Mouse (Mus musculus): Measurements from ENCODE around the gene Galnt2. TPM values are rescaled to one million over a fixed set of nuclear protein-coding genes. Genes with fewer than 3 reads are reported as not detected.

Gene Galnt2
- polyA plus RNA-seq, 1 experiment from 2014 or later = 23.5 TPM

- DNase-seq (no peak), ATAC-seq (no peak)
- no peaks in the 10 kb centered on the region for H3K9me3 ChIP-seq (ENCODE audit: low read length)
- no peak for TF ChIP-seq CTCF (IDR thresholded peaks at IDR 0.05; ENCODE audit: low read depth)
- TF ChIP-seq EP300 (IDR thresholded peaks at IDR 0.05; ENCODE audit: low read depth) = no peak
- no peak overlapping the region for H3K4me2 ChIP-seq (ENCODE audit: low read depth, low read length)
- no peaks in the 10 kb centered on the region for H3K36me3 ChIP-seq (replicated peaks; ENCODE audit: insufficient read depth, low read length)
- no peak overlapping the region for H3K9ac ChIP-seq (replicated peaks)
- H3K4me3 ChIP-seq (ENCODE audit: low read depth, low read length) = no peak overlapping the region
- H3K27ac ChIP-seq (ENCODE audit: low read depth) = no peak overlapping the region
- no peaks in the 10 kb centered on the region for H3K27me3 ChIP-seq (ENCODE audit: insufficient read depth, low read length)
- H3K4me1 ChIP-seq (ENCODE audit: insufficient read depth) = peaks cover 20% of the 10 kb centered on the region
- 41% methylated on average over 8 of the region's 8 CpGs for WGBS (ENCODE audit: insufficient replicate concordance)
These were observed 29.5 kb upstream of the Galnt2 start for GRCm38 (mm10) chr8:124201706-124202105.

DNA sequence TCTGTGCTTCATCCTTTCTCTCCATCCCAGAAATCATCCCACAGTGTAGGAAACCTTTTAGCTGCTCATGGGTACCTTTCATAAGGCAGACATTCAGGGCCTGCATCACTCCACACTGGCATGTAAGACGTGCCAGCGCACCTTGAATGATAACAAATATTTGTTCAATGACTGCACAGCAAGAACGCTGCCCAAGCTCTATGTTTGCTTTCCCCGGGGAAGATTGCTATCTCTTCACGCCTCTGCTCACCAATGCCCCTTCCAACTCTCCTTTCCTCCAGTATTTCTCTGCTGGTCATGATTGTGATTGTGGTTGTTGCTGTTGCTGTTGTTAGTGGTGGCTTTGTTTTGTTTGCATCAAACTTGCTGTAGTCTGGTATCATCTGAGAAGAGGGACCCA, 28.3 kb upstream of the Galnt2 start:
- DNase-seq = no peak
- TF ChIP-seq EP300 (IDR thresholded peaks at IDR 0.05; ENCODE audit: low read depth) (no peak), CTCF (IDR thresholded peaks at IDR 0.05; ENCODE audit: low read depth) (no peak)
- no peak for ATAC-seq
- Histone ChIP-seq H3K9me3 (ENCODE audit: low read length) (no peaks in the 10 kb centered on the region), H3K4me2 (ENCODE audit: low read depth, low read length) (no peak overlapping the region), H3K4me3 (ENCODE audit: low read depth, low read length) (no peak overlapping the region), H3K27ac (ENCODE audit: low read depth) (no peak overlapping the region), H3K4me1 (ENCODE audit: insufficient read depth) (peaks cover 20% of the 10 kb centered on the region), H3K9ac (replicated peaks) (no peak overlapping the region), H3K36me3 (replicated peaks; ENCODE audit: insufficient read depth, low read length) (no peaks in the 10 kb centered on the region), H3K27me3 (ENCODE audit: insufficient read depth, low read length) (no peaks in the 10 kb centered on the region)
- WGBS (ENCODE audit: insufficient replicate concordance) = 56% methylated on average over 5 of the region's 5 CpGs

DNA sequence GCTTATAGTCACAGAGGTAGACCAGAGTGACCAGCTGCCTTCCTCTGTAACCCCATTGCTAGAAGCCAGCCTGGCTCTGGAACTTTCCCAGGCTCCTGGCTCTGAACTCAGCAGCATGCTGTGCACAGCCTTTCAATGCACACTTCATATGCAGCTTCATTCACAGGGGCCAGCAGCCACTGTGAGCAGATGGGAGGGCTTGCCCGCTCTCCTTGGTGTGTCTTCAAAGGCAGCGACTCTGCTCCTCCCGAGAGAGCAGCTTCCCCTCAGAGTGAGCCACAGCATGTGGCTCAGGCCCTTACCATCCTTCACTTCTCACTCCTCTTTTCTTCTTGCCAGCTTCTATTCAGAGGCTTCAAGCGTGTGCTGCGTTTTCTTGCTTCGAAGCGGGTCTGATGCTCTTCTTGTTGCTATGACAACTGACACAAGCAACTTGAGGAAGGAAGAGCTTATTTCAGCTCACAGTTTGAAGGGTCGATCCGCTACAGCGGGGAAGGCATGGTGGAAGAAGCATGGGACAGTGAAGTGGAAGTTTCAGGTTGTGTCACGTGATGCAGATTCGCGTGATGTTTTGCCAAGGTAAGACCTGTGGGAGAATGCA, 27.1 kb upstream of the Galnt2 start:
- no peaks in the 10 kb centered on the region for H3K27me3 ChIP-seq (ENCODE audit: insufficient read depth, low read length)
- ATAC-seq = no peak
- 86% methylated on average over 13 of the region's 13 CpGs for WGBS (ENCODE audit: insufficient replicate concordance)

DNA sequence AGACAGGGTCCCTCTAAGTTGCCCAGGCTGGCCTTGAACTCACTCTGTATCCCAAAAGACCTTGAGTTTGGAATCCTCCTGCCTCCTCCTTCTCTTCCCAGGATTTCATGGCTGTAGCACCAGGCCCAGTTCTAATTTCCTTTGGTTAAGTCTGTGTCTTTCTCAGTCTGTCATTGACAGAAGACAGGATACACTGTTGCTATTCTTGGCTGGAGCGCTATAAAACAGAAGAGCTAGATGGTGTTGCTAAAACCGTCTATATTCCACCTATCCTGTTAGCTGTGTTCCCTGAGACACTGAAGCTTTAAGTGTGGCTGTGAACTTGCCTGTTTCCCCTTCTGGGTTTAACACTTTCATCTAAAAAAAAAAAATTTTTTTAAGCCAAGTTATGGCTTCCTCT, 19.0 kb upstream of the Galnt2 start:
- no peak overlapping the region for H3K4me2 ChIP-seq (ENCODE audit: low read depth, low read length)
- no peak overlapping the region for H3K9ac ChIP-seq (replicated peaks)
- no peak overlapping the region for H3K4me3 ChIP-seq (ENCODE audit: low read depth, low read length)
- DNase-seq = no peak
- H3K36me3 ChIP-seq (replicated peaks; ENCODE audit: insufficient read depth, low read length) = no peaks in the 10 kb centered on the region
- ATAC-seq = no peak
- H3K27me3 ChIP-seq (ENCODE audit: insufficient read depth, low read length) = no peaks in the 10 kb centered on the region
- TF ChIP-seq CTCF (IDR thresholded peaks at IDR 0.05; ENCODE audit: low read depth) (no peak), EP300 (IDR thresholded peaks at IDR 0.05; ENCODE audit: low read depth) (no peak)
- WGBS (ENCODE audit: insufficient replicate concordance) = 53% methylated on average over 2 of the region's 2 CpGs
- H3K4me1 ChIP-seq (ENCODE audit: insufficient read depth) = no peaks in the 10 kb centered on the region
- no peaks in the 10 kb centered on the region for H3K9me3 ChIP-seq (ENCODE audit: low read length)
- H3K27ac ChIP-seq (ENCODE audit: low read depth) = no peak overlapping the region

More for the DNA sequence above, 27.1 kb upstream of the Galnt2 start:
- H3K4me3 ChIP-seq (ENCODE audit: low read depth, low read length) = no peak overlapping the region
- DNase-seq = no peak
- H3K4me1 ChIP-seq (ENCODE audit: insufficient read depth) = peaks cover 20% of the 10 kb centered on the region
- no peak for TF ChIP-seq CTCF (IDR thresholded peaks at IDR 0.05; ENCODE audit: low read depth)
- TF ChIP-seq EP300 (IDR thresholded peaks at IDR 0.05; ENCODE audit: low read depth) = no peak
- no peak overlapping the region for H3K27ac ChIP-seq (ENCODE audit: low read depth)
- H3K36me3 ChIP-seq (replicated peaks; ENCODE audit: insufficient read depth, low read length) = no peaks in the 10 kb centered on the region
- no peak overlapping the region for H3K4me2 ChIP-seq (ENCODE audit: low read depth, low read length)
- H3K9me3 ChIP-seq (ENCODE audit: low read length) = no peaks in the 10 kb centered on the region
- H3K9ac ChIP-seq (replicated peaks) = no peak overlapping the region

GRCm38 (mm10) chr8:124216951-124217350, 14.2 kb upstream of the Galnt2 start:
- ATAC-seq (no peak), DNase-seq (no peak)
- Histone ChIP-seq H3K36me3 (replicated peaks; ENCODE audit: insufficient read depth, low read length) (no peaks in the 10 kb centered on the region), H3K27me3 (ENCODE audit: insufficient read depth, low read length) (no peaks in the 10 kb centered on the region), H3K4me3 (ENCODE audit: low read depth, low read length) (no peak overlapping the region), H3K9ac (replicated peaks) (no peak overlapping the region), H3K4me1 (ENCODE audit: insufficient read depth) (no peaks in the 10 kb centered on the region), H3K27ac (ENCODE audit: low read depth) (no peak overlapping the region), H3K4me2 (ENCODE audit: low read depth, low read length) (no peak overlapping the region), H3K9me3 (ENCODE audit: low read length) (no peaks in the 10 kb centered on the region)
- TF ChIP-seq EP300 (IDR thresholded peaks at IDR 0.05; ENCODE audit: low read depth) = no peak
- TF ChIP-seq CTCF (IDR thresholded peaks at IDR 0.05; ENCODE audit: low read depth) = no peak

GRCm38 (mm10) chr8:124229883-124230282, 1.3 kb upstream of the Galnt2 start:
- no peaks in the 10 kb centered on the region for H3K36me3 ChIP-seq (replicated peaks; ENCODE audit: insufficient read depth, low read length)
- H3K27ac ChIP-seq (ENCODE audit: low read depth) = no peak overlapping the region
- no peak overlapping the region for H3K4me2 ChIP-seq (ENCODE audit: low read depth, low read length)
- no peaks in the 10 kb centered on the region for H3K27me3 ChIP-seq (ENCODE audit: insufficient read depth, low read length)
- no peak for DNase-seq
- no peaks in the 10 kb centered on the region for H3K9me3 ChIP-seq (ENCODE audit: low read length)
- no peak overlapping the region for H3K9ac ChIP-seq (replicated peaks)
- H3K4me1 ChIP-seq (ENCODE audit: insufficient read depth) = peaks cover 15% of the 10 kb centered on the region
- no peak for ATAC-seq
- TF ChIP-seq CTCF (IDR thresholded peaks at IDR 0.05; ENCODE audit: low read depth) = no peak
- TF ChIP-seq EP300 (IDR thresholded peaks at IDR 0.05; ENCODE audit: low read depth) = no peak
- WGBS (ENCODE audit: insufficient replicate concordance) = 30% methylated on average over 2 of the region's 2 CpGs
- no peak overlapping the region for H3K4me3 ChIP-seq (ENCODE audit: low read depth, low read length)

Measured in liver, postnatal 0 days (tissue).